Mouse (Mus musculus) liver, embryonic 14.5 days (tissue): ENCODE measurements at regions not wholly inside any gene's neighbourhood (a gene's known extent, or its start where the extent isn't known, plus 50 kb on each side); places are given as distances from the start of the nearest gene placed in this dataset.

ENCODE experiments used
- CTCF ChIP-seq: IDR thresholded peaks from 2 replicates; pipeline ENCODE4 v1.5.1; 2016; ENCODE audit warnings: antibody characterized with exemption, low read depth, control low read depth
- EP300 ChIP-seq: IDR thresholded peaks from 2 replicates; pipeline ENCODE4 v1.6.1; 2016; ENCODE audit warnings: antibody characterized with exemption, low read depth

GRCm38 (mm10) chr4:26793181-26793824, 446.6 kb upstream of the Manea start:
- TF ChIP-seq CTCF (no peak), EP300 (no peak)
